Mouse (Mus musculus) liver, embryonic 11.5 days (tissue): ENCODE measurements at regions not wholly inside any gene's neighbourhood (a gene's known extent, or its start where the extent isn't known, plus 50 kb on each side); places are given as distances from the start of the nearest gene placed in this dataset.

ENCODE experiments used
- ATAC-seq: fragments of 200-750 bp; cut with Nextera tagmentation; replicated peaks from 2 replicates; pipeline ENCODE4 v1.8.0; 2017; ENCODE audit warnings: moderate number of reproducible peaks, mild to moderate bottlenecking, moderate TSS enrichment, moderate library complexity; ENCODE audit not compliant: low FRiP score
- DNase-seq: peaks from one replicate; pipeline ENCODE4 v3.0.0-alpha.2; 2017; ENCODE audit warnings: low spot score
- H3K27ac ChIP-seq: fragments of 300-500 bp; sonication (generic); 2 replicates; pipeline ENCODE4 v1.5.1; 2014; ENCODE audit warnings: mild to moderate bottlenecking, low read depth, low read length, control low read depth
- H3K27me3 ChIP-seq: fragments of 300-500 bp; sonication (generic); replicated peaks from 2 replicates; pipeline ENCODE4 v1.6.1; 2014; ENCODE audit warnings: low read length, mixed read lengths; ENCODE audit not compliant: control insufficient read depth, insufficient read depth
- H3K36me3 ChIP-seq: fragments of 300-500 bp; sonication (generic); 2 replicates; pipeline ENCODE4 v1.6.1; 2014; ENCODE audit warnings: mild to moderate bottlenecking, low read length, moderate library complexity, mixed read lengths; ENCODE audit not compliant: control insufficient read depth, insufficient read depth
- H3K4me1 ChIP-seq: fragments of 300-500 bp; sonication (generic); replicated peaks from 2 replicates; pipeline ENCODE4 v1.6.1; 2014; ENCODE audit warnings: low read length, mixed read lengths; ENCODE audit not compliant: control insufficient read depth, insufficient read depth
- H3K4me2 ChIP-seq: fragments of 300-500 bp; sonication (generic); 2 replicates; pipeline ENCODE4 v1.6.1; 2014; ENCODE audit warnings: mild to moderate bottlenecking, control low read depth, moderate library complexity
- H3K4me3 ChIP-seq: fragments of 300-500 bp; sonication (generic); 2 replicates; pipeline ENCODE4 v1.5.1; 2014; ENCODE audit warnings: low read depth, low read length, control low read depth
- H3K9ac ChIP-seq: fragments of 300-500 bp; sonication (generic); 2 replicates; pipeline ENCODE4 v1.6.1; 2014; ENCODE audit warnings: low read depth, low read length, control low read depth
- H3K9me3 ChIP-seq: fragments of 300-500 bp; sonication (generic); 2 replicates; pipeline ENCODE4 v1.6.1; 2016; ENCODE audit warnings: low read length, inconsistent platforms, mixed read lengths; ENCODE audit not compliant: control insufficient read depth
- WGBS: fragments of 180-500 bp; shearing (Covaris S2); extraction: QIAGEN DNeasy Blood & Tissue Kit; methylation state at CpG from one replicate; pipeline ENCODE4 v1.1.7; 2014; 5-methylcytosine and 5-hydroxymethylcytosine counted together

- H3K36me3 ChIP-seq, result no peaks in the 10 kb centered on the region
- H3K4me1 ChIP-seq, result no peaks in the 10 kb centered on the region
- WGBS, result 55% methylated on average over 1 of the region's 1 CpGs
- H3K27me3 ChIP-seq, result no peaks in the 10 kb centered on the region
- no peak overlapping the region for H3K4me2 ChIP-seq
- no peak overlapping the region for H3K4me3 ChIP-seq
- ATAC-seq, result no peak
- no peaks in the 10 kb centered on the region for H3K9me3 ChIP-seq
- no peak overlapping the region for H3K9ac ChIP-seq
- no peak overlapping the region for H3K27ac ChIP-seq
- DNase-seq, result no peak
Measured at GRCm38 (mm10) chr7:136727628-136728402, 166.6 kb upstream of the Mgmt start.

GRCm38 (mm10) chr7:136742171-136742570 is 152.2 kb upstream of the Mgmt start:
- no peaks in the 10 kb centered on the region for H3K36me3 ChIP-seq
- no peaks in the 10 kb centered on the region for H3K9me3 ChIP-seq
- DNase-seq (no peak), ATAC-seq (no peak)
- H3K4me1 ChIP-seq, result no peaks in the 10 kb centered on the region
- no peak overlapping the region for H3K4me3 ChIP-seq
- no peak overlapping the region for H3K9ac ChIP-seq
- no peaks in the 10 kb centered on the region for H3K27me3 ChIP-seq
- H3K4me2 ChIP-seq, result no peak overlapping the region
- WGBS, result 89% methylated on average over 2 of the region's 2 CpGs
- H3K27ac ChIP-seq, result no peak overlapping the region

- no peaks in the 10 kb centered on the region for H3K9me3 ChIP-seq
- H3K36me3 ChIP-seq, result no peaks in the 10 kb centered on the region
- H3K4me3 ChIP-seq, result no peak overlapping the region
- ATAC-seq, result no peak
- no peak overlapping the region for H3K27ac ChIP-seq
- H3K27me3 ChIP-seq, result no peaks in the 10 kb centered on the region
- H3K4me2 ChIP-seq, result no peak overlapping the region
- WGBS, result 76% methylated on average over 8 of the region's 8 CpGs
- no peak overlapping the region for H3K9ac ChIP-seq
- H3K4me1 ChIP-seq, result no peaks in the 10 kb centered on the region
- DNase-seq, result no peak
Measured at GRCm38 (mm10) chr7:136745412-136745811, 149.0 kb upstream of the Mgmt start.

GRCm38 (mm10) chr7:136751477-136751876 is 142.9 kb upstream of the Mgmt start:
- no peak for ATAC-seq
- Histone ChIP-seq H3K36me3 (no peaks in the 10 kb centered on the region), H3K4me3 (no peak overlapping the region), H3K9me3 (no peaks in the 10 kb centered on the region), H3K4me1 (no peaks in the 10 kb centered on the region), H3K9ac (no peak overlapping the region), H3K4me2 (no peak overlapping the region), H3K27me3 (no peaks in the 10 kb centered on the region), H3K27ac (no peak overlapping the region)
- WGBS, result 72% methylated on average over 4 of the region's 4 CpGs
- DNase-seq, result no peak

GRCm38 (mm10) chr7:136754821-136755220 is 139.6 kb upstream of the Mgmt start:
- H3K36me3 ChIP-seq, result no peaks in the 10 kb centered on the region
- H3K9me3 ChIP-seq, result no peaks in the 10 kb centered on the region
- ATAC-seq (no peak), DNase-seq (no peak)
- H3K9ac ChIP-seq, result no peak overlapping the region
- no peaks in the 10 kb centered on the region for H3K4me1 ChIP-seq
- H3K27me3 ChIP-seq, result no peaks in the 10 kb centered on the region
- no peak overlapping the region for H3K27ac ChIP-seq
- no peak overlapping the region for H3K4me2 ChIP-seq
- WGBS, result 76% methylated on average over 6 of the region's 6 CpGs
- H3K4me3 ChIP-seq, result no peak overlapping the region

- no peak for DNase-seq
- no peak overlapping the region for H3K27ac ChIP-seq
Measured at GRCm38 (mm10) chr7:136765026-136765425, 129.4 kb upstream of the Mgmt start.

GRCm38 (mm10) chr7:136767231-136767630 is 127.2 kb upstream of the Mgmt start:
- 62% methylated on average over 9 of the region's 9 CpGs for WGBS
- H3K9me3 ChIP-seq, result no peaks in the 10 kb centered on the region
- H3K27me3 ChIP-seq, result no peaks in the 10 kb centered on the region
- H3K9ac ChIP-seq, result no peak overlapping the region
- H3K4me2 ChIP-seq, result no peak overlapping the region
- DNase-seq (no peak), ATAC-seq (no peak)
- H3K27ac ChIP-seq, result no peak overlapping the region
- no peaks in the 10 kb centered on the region for H3K4me1 ChIP-seq
- no peaks in the 10 kb centered on the region for H3K36me3 ChIP-seq
- H3K4me3 ChIP-seq, result no peak overlapping the region

More at GRCm38 (mm10) chr7:136765026-136765425, 129.4 kb upstream of the Mgmt start:
- Histone ChIP-seq H3K4me2 (no peak overlapping the region), H3K4me1 (no peaks in the 10 kb centered on the region), H3K4me3 (no peak overlapping the region), H3K36me3 (no peaks in the 10 kb centered on the region), H3K27me3 (no peaks in the 10 kb centered on the region), H3K9me3 (no peaks in the 10 kb centered on the region), H3K9ac (no peak overlapping the region)
- no peak for ATAC-seq
- WGBS, result 50% methylated on average over 7 of the region's 7 CpGs

- no peak overlapping the region for H3K4me3 ChIP-seq
- H3K9me3 ChIP-seq, result no peaks in the 10 kb centered on the region
- DNase-seq (no peak), ATAC-seq (no peak)
- H3K36me3 ChIP-seq, result no peaks in the 10 kb centered on the region
- H3K9ac ChIP-seq, result no peak overlapping the region
- WGBS, result 90% methylated on average over 11 of the region's 11 CpGs
- no peaks in the 10 kb centered on the region for H3K27me3 ChIP-seq
- H3K27ac ChIP-seq, result no peak overlapping the region
- no peaks in the 10 kb centered on the region for H3K4me1 ChIP-seq
- H3K4me2 ChIP-seq, result no peak overlapping the region
Measured at GRCm38 (mm10) chr7:136780708-136781107, 113.7 kb upstream of the Mgmt start.

GRCm38 (mm10) chr7:136791162-136791561 is 103.3 kb upstream of the Mgmt start:
- no peaks in the 10 kb centered on the region for H3K9me3 ChIP-seq
- H3K36me3 ChIP-seq, result no peaks in the 10 kb centered on the region
- ATAC-seq (no peak), DNase-seq (no peak)
- no peak overlapping the region for H3K27ac ChIP-seq
- no peaks in the 10 kb centered on the region for H3K27me3 ChIP-seq
- no peak overlapping the region for H3K9ac ChIP-seq
- H3K4me2 ChIP-seq, result no peak overlapping the region
- WGBS, result 76% methylated on average over 2 of the region's 2 CpGs
- no peaks in the 10 kb centered on the region for H3K4me1 ChIP-seq
- H3K4me3 ChIP-seq, result no peak overlapping the region
